Mouse (Mus musculus): ENCODE results near the gene Pam16. TPM values are rescaled to one million over a fixed set of nuclear protein-coding genes. Genes with fewer than 3 reads are reported as not detected.

The Pam16 gene
- polyA plus RNA-seq, 1 experiment, result 12.2 TPM

GRCm38 (mm10) chr16:4616829-4617228 is 8.0 kb downstream of the Pam16 start:
- DNase-seq (ENCODE audit: low read depth, low spot score), result no peak
- WGBS, result 74% methylated on average over 4 of the region's 4 CpGs

GRCm38 (mm10) chr16:4615297-4615696 is 9.5 kb downstream of the Pam16 start:
- no peak for DNase-seq (ENCODE audit: low read depth, low spot score)
- WGBS, result 90% methylated on average over 1 of the region's 1 CpGs

- DNase-seq (ENCODE audit: low read depth, low spot score), result no peak
- WGBS, result 94% methylated on average over 3 of the region's 3 CpGs
Measured at GRCm38 (mm10) chr16:4614639-4615038, 10.1 kb downstream of the Pam16 start.

GRCm38 (mm10) chr16:4613736-4614135 is 11.1 kb downstream of the Pam16 start:
- no peak for DNase-seq (ENCODE audit: low read depth, low spot score)
- WGBS, result 95% methylated on average over 9 of the region's 9 CpGs

GRCm38 (mm10) chr16:4611676-4612075 is 13.1 kb downstream of the Pam16 start:
- no peak for DNase-seq (ENCODE audit: low read depth, low spot score)
- WGBS, result 87% methylated on average over 7 of the region's 7 CpGs

- no peak for DNase-seq (ENCODE audit: low read depth, low spot score)
- 88% methylated on average over 5 of the region's 5 CpGs for WGBS
Measured at GRCm38 (mm10) chr16:4611193-4611592, 13.6 kb downstream of the Pam16 start.

GRCm38 (mm10) chr16:4608532-4609059 is 16.2 kb downstream of the Pam16 start:
- WGBS, result 46% methylated on average over 19 of the region's 19 CpGs
- DNase-seq (ENCODE audit: low read depth, low spot score), result no peak

GRCm38 (mm10) chr16:4607818-4608531 is 16.8 kb downstream of the Pam16 start:
- DNase-seq (ENCODE audit: low read depth, low spot score), result no peak
- 29% methylated on average over 9 of the region's 9 CpGs for WGBS

GRCm38 (mm10) chr16:4606431-4607084 is 18.2 kb downstream of the Pam16 start:
- 20% methylated on average over 5 of the region's 5 CpGs for WGBS
- DNase-seq (ENCODE audit: low read depth, low spot score), result no peak

- 49% methylated on average over 13 of the region's 13 CpGs for WGBS
- no peak for DNase-seq (ENCODE audit: low read depth, low spot score)
Measured at GRCm38 (mm10) chr16:4605514-4606131, 19.2 kb downstream of the Pam16 start.

- no peak for DNase-seq (ENCODE audit: low read depth, low spot score)
Measured at GRCm38 (mm10) chr16:4604293-4604837, 20.4 kb downstream of the Pam16 start.

GRCm38 (mm10) chr16:4603453-4603837 is 21.3 kb downstream of the Pam16 start:
- 75% methylated on average over 1 of the region's 1 CpGs for WGBS
- no peak for DNase-seq (ENCODE audit: low read depth, low spot score)

More at GRCm38 (mm10) chr16:4604293-4604837, 20.4 kb downstream of the Pam16 start:
- 65% methylated on average over 11 of the region's 11 CpGs for WGBS

GRCm38 (mm10) chr16:4602766-4603452 is 21.9 kb downstream of the Pam16 start:
- DNase-seq (ENCODE audit: low read depth, low spot score), result no peak
- WGBS, result 62% methylated on average over 7 of the region's 7 CpGs

GRCm38 (mm10) chr16:4602189-4602588 is 22.6 kb downstream of the Pam16 start:
- 24% methylated on average over 3 of the region's 3 CpGs for WGBS
- no peak for DNase-seq (ENCODE audit: low read depth, low spot score)

GRCm38 (mm10) chr16:4600701-4601310 is 24.0 kb downstream of the Pam16 start:
- no peak for DNase-seq (ENCODE audit: low read depth, low spot score)
- 86% methylated on average over 9 of the region's 9 CpGs for WGBS

- 88% methylated on average over 3 of the region's 3 CpGs for WGBS
- DNase-seq (ENCODE audit: low read depth, low spot score), result no peak
Measured at GRCm38 (mm10) chr16:4599616-4600015, 25.2 kb downstream of the Pam16 start.

- 50% methylated on average over 6 of the region's 6 CpGs for WGBS
- DNase-seq (ENCODE audit: low read depth, low spot score), result no peak
Measured at GRCm38 (mm10) chr16:4598891-4599543, 25.8 kb downstream of the Pam16 start.

- WGBS, result 80% methylated on average over 5 of the region's 5 CpGs
- DNase-seq (ENCODE audit: low read depth, low spot score), result no peak
Measured at GRCm38 (mm10) chr16:4598041-4598440, 26.7 kb downstream of the Pam16 start.

GRCm38 (mm10) chr16:4597296-4597695 is 27.5 kb downstream of the Pam16 start:
- 65% methylated on average over 7 of the region's 7 CpGs for WGBS

More at GRCm38 (mm10) chr16:4597296-4597695, 27.5 kb downstream of the Pam16 start:
- no peak for DNase-seq (ENCODE audit: low read depth, low spot score)

Measured in large intestine, adult 2 months (tissue).